Mouse (Mus musculus): ENCODE measurements around the gene Nr4a3. TPM values are rescaled to one million over a fixed set of nuclear protein-coding genes. Genes with fewer than 3 reads are reported as not detected.

Gene Nr4a3
- polyA plus RNA-seq, 1 experiment = not detected

- Histone ChIP-seq H3K27me3 (ENCODE audit: control insufficient read depth) (0 out of 2 replicates have a peak, but pooled peaks cover 2% of the 10 kb centered on the region), H3K36me3 (ENCODE audit: control insufficient read depth) (no peaks in the 10 kb centered on the region), H3K9me3 (ENCODE audit: control insufficient read depth, low read length) (no peaks in the 10 kb centered on the region), H3K4me1 (ENCODE audit: control insufficient read depth) (no peaks in the 10 kb centered on the region), H3K4me3 (replicated peaks) (no peak overlapping the region)
- TF ChIP-seq GATA1 (IDR thresholded peaks at IDR 0.05; ENCODE audit: low read length) (no peak), TAL1 (IDR thresholded peaks at IDR 0.05; ENCODE audit: low read length) (no peak)
Observed at GRCm38 (mm10) chr4:48069111-48069510, 24.2 kb downstream of the Nr4a3 start.

GRCm38 (mm10) chr4:48072006-48072405 lies 27.1 kb downstream of the Nr4a3 start:
- TF ChIP-seq GATA1 (IDR thresholded peaks at IDR 0.05; ENCODE audit: low read length) (no peak), TAL1 (IDR thresholded peaks at IDR 0.05; ENCODE audit: low read length) (no peak)
- Histone ChIP-seq H3K36me3 (ENCODE audit: control insufficient read depth) (no peaks in the 10 kb centered on the region), H3K27me3 (ENCODE audit: control insufficient read depth) (no peaks in the 10 kb centered on the region), H3K9me3 (ENCODE audit: control insufficient read depth, low read length) (no peaks in the 10 kb centered on the region), H3K4me3 (replicated peaks) (no peak overlapping the region), H3K4me1 (ENCODE audit: control insufficient read depth) (no peaks in the 10 kb centered on the region)

DNA sequence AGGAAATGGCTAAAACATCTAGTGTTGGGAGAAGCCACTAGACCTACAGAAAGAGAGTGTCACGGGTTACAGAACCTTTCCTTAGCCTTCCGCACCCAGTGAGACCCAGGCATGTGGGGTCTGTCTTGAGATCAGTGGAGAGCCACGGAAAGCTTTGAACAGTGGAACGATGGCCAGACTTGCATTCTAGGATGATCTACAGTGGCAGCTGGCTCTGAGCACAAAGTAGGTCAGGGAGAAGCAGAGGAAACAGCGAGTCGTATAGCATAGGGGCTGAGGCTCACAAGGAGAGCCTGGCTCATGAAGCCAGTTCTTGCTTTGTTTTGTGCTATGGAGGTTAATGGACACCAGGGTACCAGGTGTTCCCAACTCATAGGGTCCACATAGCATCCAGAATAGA lies 28.4 kb downstream of the Nr4a3 start:
- Histone ChIP-seq H3K9me3 (ENCODE audit: control insufficient read depth, low read length) (no peaks in the 10 kb centered on the region), H3K4me3 (replicated peaks) (no peak overlapping the region), H3K4me1 (ENCODE audit: control insufficient read depth) (no peaks in the 10 kb centered on the region), H3K27me3 (ENCODE audit: control insufficient read depth) (peaks cover 4% of the 10 kb centered on the region), H3K36me3 (ENCODE audit: control insufficient read depth) (no peaks in the 10 kb centered on the region)
- no peak for TF ChIP-seq TAL1 (IDR thresholded peaks at IDR 0.05; ENCODE audit: low read length)
- TF ChIP-seq GATA1 (IDR thresholded peaks at IDR 0.05; ENCODE audit: low read length) = no peak

GRCm38 (mm10) chr4:48074451-48075240 lies 29.7 kb downstream of the Nr4a3 start:
- H3K36me3 ChIP-seq (ENCODE audit: control insufficient read depth) = no peaks in the 10 kb centered on the region
- no peaks in the 10 kb centered on the region for H3K4me1 ChIP-seq (ENCODE audit: control insufficient read depth)
- TF ChIP-seq TAL1 (IDR thresholded peaks at IDR 0.05; ENCODE audit: low read length) (no peak), GATA1 (IDR thresholded peaks at IDR 0.05; ENCODE audit: low read length) (no peak)
- H3K27me3 ChIP-seq (ENCODE audit: control insufficient read depth) = peaks cover 17% of the 10 kb centered on the region
- H3K4me3 ChIP-seq (replicated peaks) = no peak overlapping the region
- no peaks in the 10 kb centered on the region for H3K9me3 ChIP-seq (ENCODE audit: control insufficient read depth, low read length)

DNA sequence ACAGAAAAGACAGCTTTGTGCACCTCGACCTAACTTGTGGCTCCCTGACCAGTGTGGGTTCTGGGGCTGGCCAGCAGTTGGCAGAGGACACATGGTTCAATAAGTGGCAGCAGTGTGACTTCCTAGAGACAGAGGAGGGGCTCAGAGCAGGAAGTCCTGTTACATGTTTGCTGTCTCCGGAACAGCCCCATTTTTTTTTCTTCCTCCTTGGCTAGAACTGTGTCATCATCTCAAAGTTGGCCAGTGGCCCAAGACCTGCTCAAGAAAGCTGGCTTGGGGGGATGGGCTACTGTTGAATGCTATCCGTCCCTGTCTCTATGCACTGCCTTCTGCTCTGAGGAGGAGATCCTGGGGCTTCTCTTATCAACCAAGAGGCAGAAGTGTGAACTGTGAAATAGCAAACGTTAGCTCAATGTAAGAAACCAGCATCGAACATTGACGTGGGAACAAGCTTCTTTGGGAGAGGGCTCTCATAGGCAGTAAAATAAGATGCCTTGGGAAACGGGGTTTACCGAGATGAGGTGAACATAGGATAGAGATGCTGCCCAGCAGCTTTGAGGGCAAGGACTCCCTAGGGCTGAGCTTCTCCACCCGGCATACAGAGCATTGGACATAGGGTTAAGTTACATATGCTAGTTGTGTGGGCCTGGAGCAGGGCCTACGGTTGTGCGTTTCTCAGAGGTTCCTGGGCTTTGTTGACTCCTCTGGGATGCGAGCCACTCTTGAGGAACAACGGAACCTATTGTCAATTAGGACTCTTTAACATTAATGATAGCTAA lies 31.9 kb downstream of the Nr4a3 start:
- no peak for TF ChIP-seq GATA1 (IDR thresholded peaks at IDR 0.05; ENCODE audit: low read length)
- Histone ChIP-seq H3K27me3 (ENCODE audit: control insufficient read depth) (peaks cover 36% of the 10 kb centered on the region), H3K4me1 (ENCODE audit: control insufficient read depth) (no peaks in the 10 kb centered on the region), H3K36me3 (ENCODE audit: control insufficient read depth) (no peaks in the 10 kb centered on the region), H3K4me3 (replicated peaks) (no peak overlapping the region), H3K9me3 (ENCODE audit: control insufficient read depth, low read length) (no peaks in the 10 kb centered on the region)

DNA sequence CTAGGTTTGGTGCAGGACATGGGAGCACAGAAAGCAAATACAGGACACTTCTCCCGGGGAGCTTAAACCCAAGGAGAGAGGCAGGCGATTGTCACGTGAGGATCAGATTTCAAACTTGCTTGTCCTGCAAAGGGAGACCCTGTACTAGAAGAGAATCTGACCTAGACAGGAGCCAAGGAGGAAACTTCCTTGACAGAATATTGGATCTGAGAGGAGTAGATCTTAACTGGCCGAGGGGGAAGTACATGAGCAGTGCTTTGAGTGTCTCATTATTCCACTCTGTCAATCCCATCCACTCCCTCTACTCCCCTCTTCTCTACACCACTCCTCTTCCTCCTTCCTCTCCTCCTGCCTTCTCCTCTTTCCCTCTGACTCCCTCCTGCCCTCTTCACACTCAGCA lies 33.3 kb downstream of the Nr4a3 start:
- Histone ChIP-seq H3K9me3 (ENCODE audit: control insufficient read depth, low read length) (no peaks in the 10 kb centered on the region), H3K4me1 (ENCODE audit: control insufficient read depth) (no peaks in the 10 kb centered on the region), H3K36me3 (ENCODE audit: control insufficient read depth) (no peaks in the 10 kb centered on the region), H3K27me3 (ENCODE audit: control insufficient read depth) (peaks cover 40% of the 10 kb centered on the region), H3K4me3 (replicated peaks) (no peak overlapping the region)
- TF ChIP-seq TAL1 (IDR thresholded peaks at IDR 0.05; ENCODE audit: low read length) (no peak), GATA1 (IDR thresholded peaks at IDR 0.05; ENCODE audit: low read length) (no peak)

- H3K4me1 ChIP-seq (ENCODE audit: control insufficient read depth) = no peaks in the 10 kb centered on the region
- no peak for TF ChIP-seq GATA1 (IDR thresholded peaks at IDR 0.05; ENCODE audit: low read length)
- TF ChIP-seq TAL1 (IDR thresholded peaks at IDR 0.05; ENCODE audit: low read length) = no peak
- H3K27me3 ChIP-seq (ENCODE audit: control insufficient read depth) = peaks cover 41% of the 10 kb centered on the region
- H3K4me3 ChIP-seq (replicated peaks) = no peak overlapping the region
- H3K9me3 ChIP-seq (ENCODE audit: control insufficient read depth, low read length) = no peaks in the 10 kb centered on the region
- no peaks in the 10 kb centered on the region for H3K36me3 ChIP-seq (ENCODE audit: control insufficient read depth)
Observed at GRCm38 (mm10) chr4:48079285-48080039, 34.5 kb downstream of the Nr4a3 start.

DNA sequence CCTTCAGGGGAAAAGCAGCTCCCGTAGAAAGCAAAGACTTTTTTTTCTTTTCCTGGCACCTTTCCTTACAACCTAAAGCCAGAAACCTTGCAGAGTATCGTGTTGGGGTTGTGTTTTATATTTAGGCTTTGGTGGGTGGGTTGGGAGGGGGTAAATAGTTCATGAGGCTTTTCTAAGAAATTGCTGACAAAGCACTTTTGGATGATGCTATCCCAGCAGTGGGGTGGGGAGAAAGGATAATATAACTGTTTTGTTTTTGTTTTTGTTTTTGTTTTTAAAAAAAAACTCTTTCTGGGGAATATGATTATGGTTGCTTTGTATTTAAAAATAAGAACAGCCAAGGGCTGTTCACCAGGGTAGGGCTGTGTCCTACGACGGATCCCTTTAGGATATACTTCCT lies 38.5 kb downstream of the Nr4a3 start:
- no peaks in the 10 kb centered on the region for H3K36me3 ChIP-seq (ENCODE audit: control insufficient read depth)
- peaks cover 36% of the 10 kb centered on the region for H3K27me3 ChIP-seq (ENCODE audit: control insufficient read depth)
- no peak overlapping the region for H3K4me3 ChIP-seq (replicated peaks)
- TF ChIP-seq TAL1 (IDR thresholded peaks at IDR 0.05; ENCODE audit: low read length) (no peak), GATA1 (IDR thresholded peaks at IDR 0.05; ENCODE audit: low read length) (no peak)
- H3K4me1 ChIP-seq (ENCODE audit: control insufficient read depth) = peaks cover 32% of the 10 kb centered on the region
- no peaks in the 10 kb centered on the region for H3K9me3 ChIP-seq (ENCODE audit: control insufficient read depth, low read length)

DNA sequence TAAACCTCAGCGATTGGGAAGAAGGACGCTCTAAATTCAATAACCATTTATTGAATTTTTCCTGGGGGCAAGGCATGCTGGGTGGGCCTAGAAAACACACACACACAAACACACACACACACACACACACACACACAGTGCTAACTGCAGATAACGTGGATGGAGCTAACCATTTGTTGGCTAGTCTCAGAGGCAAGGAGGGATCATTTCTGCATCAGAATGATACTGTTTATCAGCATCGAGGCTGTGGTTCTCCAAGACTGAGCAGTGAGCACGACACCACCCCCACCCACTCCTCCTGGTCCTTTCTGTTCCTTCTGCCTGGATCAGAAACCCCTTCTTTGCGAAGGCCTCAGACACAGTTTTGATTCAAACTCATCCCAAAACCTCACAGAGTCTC lies 41.7 kb downstream of the Nr4a3 start:
- peaks cover 5% of the 10 kb centered on the region for H3K27me3 ChIP-seq (ENCODE audit: control insufficient read depth)
- H3K4me1 ChIP-seq (ENCODE audit: control insufficient read depth) = peaks cover 34% of the 10 kb centered on the region
- H3K9me3 ChIP-seq (ENCODE audit: control insufficient read depth, low read length) = no peaks in the 10 kb centered on the region
- H3K36me3 ChIP-seq (ENCODE audit: control insufficient read depth) = no peaks in the 10 kb centered on the region
- peak overlapping the region; percentile 5 for H3K4me3 ChIP-seq (replicated peaks)
- peak; percentile 60; the same call in 2 of the 3 replicates for TF ChIP-seq TAL1 (IDR thresholded peaks at IDR 0.05; ENCODE audit: low read length)
- no peak for TF ChIP-seq GATA1 (IDR thresholded peaks at IDR 0.05; ENCODE audit: low read length)

All from erythroblast, embryonic 14.5 days (primary cell).